Mouse (Mus musculus): ENCODE results near the gene Gm47841.

The Gm47841 gene

GRCm38 (mm10) chr15:101042613-101043012 is 4.6 kb downstream of the Gm47841 start:
- in situ Hi-C loops (cut with MboI) = no loop called here

GRCm38 (mm10) chr15:101041966-101042365 is 5.2 kb downstream of the Gm47841 start:
- in situ Hi-C loops (cut with MboI) = no loop called here

- in situ Hi-C loops (cut with MboI) = no loop called here
Observed at GRCm38 (mm10) chr15:101039651-101040050, 7.5 kb downstream of the Gm47841 start.

GRCm38 (mm10) chr15:101028960-101029359 is 18.2 kb downstream of the Gm47841 start:
- in situ Hi-C loops (cut with MboI) = no loop called here

GRCm38 (mm10) chr15:101011352-101011751 is 35.8 kb downstream of the Gm47841 start:
- in situ Hi-C loops (cut with MboI) = no loop called here

GRCm38 (mm10) chr15:101008386-101009010 is 38.7 kb downstream of the Gm47841 start:
- in situ Hi-C loops (cut with MboI) = no loop called here

DNA sequence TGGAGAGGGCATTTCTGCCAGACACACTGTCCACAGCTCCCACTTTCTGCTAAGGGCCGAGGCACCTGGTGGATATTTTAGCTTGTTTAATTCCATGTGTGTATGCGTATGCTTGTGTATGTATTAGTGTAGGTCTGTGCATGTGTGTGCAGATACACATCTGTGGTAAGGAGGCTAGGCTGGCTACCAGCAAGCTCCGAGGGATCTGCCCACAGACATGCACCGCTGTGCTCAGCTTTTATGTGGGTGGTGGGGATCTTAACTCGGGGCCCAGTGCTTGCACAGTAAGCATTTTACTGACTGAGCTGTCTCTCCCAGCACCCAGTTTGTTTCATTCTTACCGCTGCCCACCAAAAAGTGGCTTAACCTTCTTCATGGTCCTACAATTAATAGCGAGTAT is 40.0 kb downstream of the Gm47841 start:
- in situ Hi-C loops (cut with MboI) = no loop called here

GRCm38 (mm10) chr15:101006251-101007040 is 40.8 kb downstream of the Gm47841 start:
- in situ Hi-C loops (cut with MboI) = no loop called here

GRCm38 (mm10) chr15:101005717-101006116 is 41.5 kb downstream of the Gm47841 start:
- in situ Hi-C loops (cut with MboI) = no loop called here

DNA sequence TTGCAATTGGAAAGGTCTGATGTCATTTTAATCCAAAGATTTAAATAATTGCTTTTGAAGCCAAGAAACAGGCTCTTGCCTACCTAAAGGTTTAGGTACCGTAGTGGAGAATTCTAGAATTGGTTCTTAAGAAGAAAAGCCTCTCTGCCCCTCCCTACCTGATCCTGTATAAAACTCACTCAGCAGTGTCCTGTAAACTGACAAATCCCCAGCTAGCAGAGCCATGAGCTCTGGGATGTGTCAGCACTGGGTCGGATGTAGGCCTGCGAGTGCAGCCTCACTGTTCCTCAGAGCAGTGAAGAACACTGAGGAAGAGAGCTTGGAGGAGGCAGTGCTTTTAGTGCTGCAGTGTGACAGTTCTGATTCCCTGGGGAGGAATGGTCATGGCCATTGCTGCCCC is 42.7 kb downstream of the Gm47841 start:
- in situ Hi-C loops (cut with MboI) = no loop called here

GRCm38 (mm10) chr15:101002466-101002865 is 44.7 kb downstream of the Gm47841 start:
- in situ Hi-C loops (cut with MboI) = no loop called here

- in situ Hi-C loops (cut with MboI) = no loop called here
Observed at GRCm38 (mm10) chr15:101001685-101002084, 45.5 kb downstream of the Gm47841 start.

DNA sequence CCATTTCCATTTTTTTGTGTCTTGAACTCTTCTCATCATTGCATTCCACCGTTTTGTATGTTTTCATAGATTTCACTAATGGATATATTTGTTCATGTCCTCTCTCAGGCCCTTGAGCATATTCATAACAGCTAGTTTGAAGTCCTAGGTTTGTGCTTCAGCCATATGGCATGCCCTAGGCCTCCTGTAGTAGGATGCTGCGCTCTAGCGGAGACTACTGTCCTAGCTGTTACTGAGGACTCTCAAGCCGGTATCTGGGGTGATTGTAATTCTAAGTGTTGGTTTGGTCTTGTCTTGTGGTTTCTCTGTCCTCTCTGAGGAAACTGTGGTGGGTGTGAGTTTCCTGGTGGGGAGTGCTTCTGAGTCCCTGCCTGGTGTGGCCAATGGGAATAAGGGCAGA is 50.1 kb downstream of the Gm47841 start:
- in situ Hi-C loops (cut with MboI) = no loop called here
